Mouse (Mus musculus) heart, postnatal 0 days (tissue): ENCODE measurements around the gene Ubac1. TPM values are rescaled to one million over a fixed set of nuclear protein-coding genes. Genes with fewer than 3 reads are reported as not detected.
A peak's percentile ranks its signal among the peaks of the same experiment; 100 is the strongest.

Experiments
- ATAC-seq: fragments of 200-750 bp; cut with Nextera tagmentation; 2 replicates; pipeline ENCODE4 v1.8.0; 2017; ENCODE audit warnings: low read depth, moderate number of reproducible peaks, moderate library complexity; ENCODE audit not compliant: insufficient read depth
- DNase-seq: peaks from one replicate; pipeline ENCODE4 v3.0.0-alpha.2; 2016; ENCODE audit warnings: low spot score
- H3K27ac ChIP-seq: fragments of 300-500 bp; sonication (generic); 2 replicates; pipeline ENCODE4 v1.5.1; 2014; ENCODE audit warnings: low read depth, mild to moderate bottlenecking
- H3K27me3 ChIP-seq: fragments of 300-500 bp; sonication (generic); 2 replicates; pipeline ENCODE4 v1.6.1; 2014; ENCODE audit warnings: low read length, mixed read lengths; ENCODE audit not compliant: control insufficient read depth, insufficient read depth
- H3K36me3 ChIP-seq: fragments of 300-500 bp; sonication (generic); replicated peaks from 2 replicates; pipeline ENCODE4 v1.6.1; 2014; ENCODE audit warnings: low read length, mixed read lengths; ENCODE audit not compliant: control insufficient read depth, insufficient read depth
- H3K4me1 ChIP-seq: fragments of 300-500 bp; sonication (generic); 2 replicates; pipeline ENCODE4 v1.6.1; 2014; ENCODE audit warnings: antibody characterized with exemption; ENCODE audit not compliant: control insufficient read depth, insufficient read depth
- H3K4me2 ChIP-seq: fragments of 300-500 bp; sonication (generic); 2 replicates; pipeline ENCODE4 v1.6.1; 2014; ENCODE audit warnings: low read depth, mild to moderate bottlenecking, low read length, moderate library complexity
- H3K4me3 ChIP-seq: fragments of 300-500 bp; sonication (generic); 2 replicates; pipeline ENCODE4 v1.5.1; 2014; ENCODE audit warnings: low read depth, low read length
- H3K9ac ChIP-seq: fragments of 300-500 bp; sonication (generic); replicated peaks from 2 replicates; pipeline ENCODE4 v1.6.1; 2014; ENCODE audit warnings: low read depth, low read length, mixed read lengths
- H3K9me3 ChIP-seq: fragments of 300-500 bp; sonication (generic); replicated peaks from 2 replicates; pipeline ENCODE4 v1.6.1; 2016; ENCODE audit warnings: low read length; ENCODE audit not compliant: control insufficient read depth
- CTCF ChIP-seq: IDR thresholded peaks from 2 replicates; pipeline ENCODE4 v1.5.1; 2016; ENCODE audit warnings: antibody characterized with exemption, control low read depth, low read depth
- EP300 ChIP-seq: IDR thresholded peaks from 2 replicates; pipeline ENCODE4 v1.6.1; 2016; ENCODE audit warnings: antibody characterized with exemption, low read depth
- WGBS: fragments of 180-500 bp; shearing (Covaris S2); extraction: QIAGEN DNeasy Blood & Tissue Kit; methylation state at CpG from one replicate; pipeline ENCODE4 v1.1.7; 2014; 5-methylcytosine and 5-hydroxymethylcytosine counted together
- polyA plus RNA-seq: library from polyadenylated mRNA; unstranded; fragments of >200 nt; fragmentation: Nextera tagmentation; extraction: Ambion mirVana; gene quantifications from 2 replicates; pipeline ENCODE4 v1.2.1, GENCODE M21; 2015
- total RNA-seq: library from RNA; depleted of rRNA; stranded (reverse); fragments of >200 nt; gene quantifications from 2 replicates; pipeline ENCODE4 v1.2.3, GENCODE M21; 2014; ENCODE audit warnings: low replicate concordance; rRNA removed

The Ubac1 gene
- total and polyA plus RNA-seq, 2 experiments from 2014 or later: 99.4 to 119 TPM

- H3K27me3 ChIP-seq: no peaks in the 10 kb centered on the region
- 48% methylated on average over 4 of the region's 4 CpGs for WGBS
- no peak overlapping the region for H3K4me3 ChIP-seq
- H3K4me1 ChIP-seq: peaks cover 19% of the 10 kb centered on the region
- no peak for DNase-seq
- H3K4me2 ChIP-seq: no peak overlapping the region
- no peak for TF ChIP-seq CTCF
- no peak for TF ChIP-seq EP300
- ATAC-seq: no peak
- H3K36me3 ChIP-seq: peaks cover 24% of the 10 kb centered on the region
- H3K9me3 ChIP-seq: no peaks in the 10 kb centered on the region
- peak overlapping the region; percentile 66 for H3K27ac ChIP-seq
- no peak overlapping the region for H3K9ac ChIP-seq
Measured at GRCm38 (mm10) chr2:25969319-25969718, 52.2 kb downstream of the Ubac1 start.

- Histone ChIP-seq H3K9me3 (no peaks in the 10 kb centered on the region), H3K9ac (no peak overlapping the region), H3K4me2 (no peak overlapping the region), H3K36me3 (peaks cover 53% of the 10 kb centered on the region), H3K4me1 (no peaks in the 10 kb centered on the region), H3K27ac (no peak overlapping the region), H3K27me3 (no peaks in the 10 kb centered on the region), H3K4me3 (no peak overlapping the region)
- no peak for DNase-seq
- 92% methylated on average over 3 of the region's 3 CpGs for WGBS
- no peak for ATAC-seq
- TF ChIP-seq CTCF (no peak), EP300 (no peak)
Measured at GRCm38 (mm10) chr2:25949291-25949690, 72.3 kb downstream of the Ubac1 start.

Other genes with a start within 250 kb of the Ubac1 start
- not detected in 2 replicates for gene Lcn11, start 244.7 kb downstream of the Ubac1 start, total RNA-seq
- gene Lcn11, start 244.7 kb downstream of the Ubac1 start, polyA plus RNA-seq: not detected in 2 replicates
- gene Gm13539, start 239.5 kb downstream of the Ubac1 start, total RNA-seq: not detected in 2 replicates
- not detected in 2 replicates for gene Gm13539, start 239.5 kb downstream of the Ubac1 start, polyA plus RNA-seq
- not detected in 2 replicates for gene Glt6d1, start 205.9 kb downstream of the Ubac1 start, total RNA-seq
- not detected in 2 replicates for gene Glt6d1, start 205.9 kb downstream of the Ubac1 start, polyA plus RNA-seq
- not detected in 2 replicates for gene Lcn9, start 198.6 kb downstream of the Ubac1 start, total RNA-seq
- not detected in 2 replicates for gene Lcn9, start 198.6 kb downstream of the Ubac1 start, polyA plus RNA-seq
- not detected in 2 replicates for gene Sohlh1, start 174.5 kb downstream of the Ubac1 start, total RNA-seq
- gene Sohlh1, start 174.5 kb downstream of the Ubac1 start, polyA plus RNA-seq: not detected in 2 replicates
- gene Kcnt1, start 158.0 kb downstream of the Ubac1 start, total RNA-seq: 1.0 TPM in 1 of 2 replicates, not detected in the other
- 0.10 and 0.27 TPM in 2 replicates for gene Kcnt1, start 158.0 kb downstream of the Ubac1 start, polyA plus RNA-seq
- gene Camsap1, start 38.5 kb downstream of the Ubac1 start, total RNA-seq: 8.9 and 12.7 TPM in 2 replicates
- gene Camsap1, start 38.5 kb downstream of the Ubac1 start, polyA plus RNA-seq: 5.7 TPM in 2 replicates
- gene Nacc2, start 101.5 kb upstream of the Ubac1 start, total RNA-seq: 6.8 and 20.6 TPM in 2 replicates
- gene Nacc2, start 101.5 kb upstream of the Ubac1 start, polyA plus RNA-seq: 5.4 and 6.9 TPM in 2 replicates
- gene Lhx3, start 186.5 kb upstream of the Ubac1 start, total RNA-seq: not detected in 2 replicates
- not detected in 2 replicates for gene Lhx3, start 186.5 kb upstream of the Ubac1 start, polyA plus RNA-seq
- gene Qsox2, start 215.8 kb upstream of the Ubac1 start, total RNA-seq: 8.5 and 15.3 TPM in 2 replicates
- gene Qsox2, start 215.8 kb upstream of the Ubac1 start, polyA plus RNA-seq: 7.5 and 8.2 TPM in 2 replicates